Mouse (Mus musculus) olfactory bulb, adult 2 months (tissue): Measurements from ENCODE around the gene Syt16.

ENCODE experiments used
- CTCF ChIP-seq: fragments of 200-500 bp; IDR thresholded peaks from 2 replicates; pipeline ENCODE4 v1.5.1; 2012; ENCODE audit warnings: low read depth, mild to moderate bottlenecking, low read length, moderate library complexity; ENCODE audit not compliant: insufficient read depth
- POLR2A ChIP-seq: fragments of 200-500 bp; IDR thresholded peaks from 2 replicates; pipeline ENCODE4 v1.6.1; 2012; ENCODE audit warnings: mild to moderate bottlenecking, low read depth, low read length, moderate library complexity; ENCODE audit not compliant: insufficient read depth

- TF ChIP-seq CTCF (no peak), POLR2A (no peak)
These were observed 14.9 kb upstream of the Syt16 start for GRCm38 (mm10) chr12:73982533-73982932.
